Mouse (Mus musculus) embryonic stem cell, embryonic (primary cell): ENCODE data around the gene Gm42957.

Experiments
- CTCF ChIA-PET, 4 experiments: fragments of 300-600 bp in 2 of 4; fragments of 350-600 bp in 2 of 4; sonication (Branson Sonifier 250); formaldehyde crosslinking; loops; one replicate each; lab custom pipeline; 2022; ENCODE audit warnings: inconsistent platforms in 2 of 4; lab: Charles Lee
- POLR2A ChIA-PET, 4 experiments: fragments of 300-600 bp in 2 of 4; fragments of 350-600 bp in 2 of 4; sonication (Branson Sonifier 250); formaldehyde crosslinking; loops; one replicate each; lab custom pipeline; 2022; ENCODE audit warnings: antibody characterized with exemption in 4 of 4, inconsistent platforms in 1 of 4; lab: Charles Lee

Gene Gm42957

DNA sequence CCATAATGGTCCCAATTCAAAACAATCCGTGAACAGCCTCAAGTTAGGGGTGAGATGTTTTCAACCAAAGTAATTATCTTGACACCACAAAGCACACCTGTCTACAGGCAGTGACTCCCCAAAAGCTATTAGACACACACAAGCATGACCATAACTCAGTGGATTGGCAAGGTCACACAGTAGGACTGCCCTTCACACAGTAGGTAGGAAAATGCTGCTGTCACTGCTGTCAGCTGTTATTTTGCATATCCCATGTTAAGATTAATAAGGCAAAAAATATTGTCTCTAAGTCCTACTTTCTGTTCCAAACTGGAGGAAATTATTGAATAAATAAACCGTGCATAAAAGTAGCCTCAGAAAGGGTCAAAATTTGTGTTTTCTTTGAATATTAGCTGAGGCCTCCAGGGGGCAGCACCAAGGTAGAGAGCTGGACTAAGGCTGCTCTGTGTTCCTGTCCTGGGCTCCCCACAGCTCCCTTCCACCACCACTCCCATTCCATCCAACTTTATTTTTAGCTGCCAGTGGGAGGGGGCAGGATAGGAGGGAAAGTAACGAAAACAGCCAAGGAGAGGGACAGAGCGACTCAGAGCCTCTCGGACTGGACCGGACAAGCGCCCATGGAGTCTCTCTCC, 9.9 kb downstream of the Gm42957 start, which contains the start of gene Itga10:
Itga10 (plus strand) TSS at position 567 of the 632 bp plus-strand sequence.
- CTCF ChIA-PET: interaction anchor here (0.5 to 4.4 kb wide), 58 partner anchors 8 to 760 kb away, joined by 3 to 29 read pairs (median 4); partner anchors contain the start of genes Nudt17 (in 3 of the 4), Polr3gl (in 3 of the 4), Ankrd35 (in 2 of the 4) and Gm16253 (in 2 of the 4)
- POLR2A ChIA-PET: interaction anchor here in 3 of 4 experiments (0.5 to 3.8 kb wide), 26 partner anchors 9 to 120 kb away, joined by 3 to 32 read pairs (median 4); partner anchors contain the start of genes Rbm8a (in 3 of the 3), Gm16253 (in 2 of the 3), Pias3 (in 2 of the 3) and Gm42957 (in 1 of the 3)

DNA sequence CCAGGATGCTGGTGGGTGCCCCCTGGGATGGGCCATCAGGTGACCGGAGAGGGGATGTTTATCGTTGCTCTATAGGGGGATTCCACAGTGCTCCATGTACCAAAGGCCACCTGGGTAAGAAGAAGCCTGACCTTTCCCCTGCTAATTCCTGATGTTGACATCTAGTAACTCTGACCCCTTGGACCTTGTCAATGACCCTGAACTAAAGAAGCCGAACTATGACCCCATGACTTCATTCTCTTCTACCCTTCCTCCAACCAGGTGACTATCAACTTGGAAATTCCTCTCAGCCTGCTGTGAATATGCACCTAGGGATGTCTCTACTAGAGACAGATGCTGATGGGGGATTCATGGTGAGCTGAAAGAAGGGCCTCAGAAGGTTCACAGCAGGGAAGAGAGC, 12.1 kb downstream of the Gm42957 start:
- CTCF ChIA-PET: interaction anchor here in 1 of 4 experiments (0.6 to 2.5 kb wide), 5 partner anchors 8 to 102 kb away, joined by 3 to 5 read pairs (median 3); partner anchors contain the start of gene Nudt17
- POLR2A ChIA-PET: interaction anchor here in 2 of 4 experiments (1.0 to 2.9 kb wide), 9 partner anchors 8 to 146 kb away, joined by 3 to 16 read pairs (median 3); partner anchors contain the start of genes Gm42957 (in 1 of the 2) and Pex11b (in 1 of the 2)

DNA sequence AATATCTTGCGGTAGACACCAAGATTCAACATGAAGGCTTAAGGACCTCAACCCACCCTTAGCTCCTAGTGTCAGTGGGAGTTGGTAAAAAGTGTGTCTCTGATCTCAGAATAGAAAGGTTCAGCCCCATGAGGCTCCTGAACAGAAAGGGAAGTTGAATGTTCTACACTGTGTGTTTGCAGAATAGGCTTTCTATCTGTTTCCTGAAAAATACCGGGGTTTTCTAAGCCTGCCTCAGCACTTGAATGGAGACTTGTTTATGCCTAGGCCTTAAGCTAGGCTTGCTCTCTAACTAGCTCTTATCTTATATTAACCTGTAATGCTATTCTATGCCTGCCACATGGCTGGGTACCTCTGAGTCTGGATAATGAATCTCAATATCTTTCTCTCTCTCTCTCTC, 25.6 kb downstream of the Gm42957 start:
- CTCF ChIA-PET: interaction anchor here in 2 of 4 experiments (0.6 to 1.0 kb wide), 3 partner anchors 15 to 69 kb away, joined by 3 to 13 read pairs (median 3); no protein-coding TSS in a partner anchor
- POLR2A ChIA-PET: interaction anchor here in 3 of 4 experiments (0.7 to 2.5 kb wide), 12 partner anchors 9 to 83 kb away, joined by 3 to 10 read pairs (median 4); partner anchors contain the start of genes Ankrd35 (in 1 of the 3), Polr3c (in 1 of the 3) and Rnf115 (in 1 of the 3)

DNA sequence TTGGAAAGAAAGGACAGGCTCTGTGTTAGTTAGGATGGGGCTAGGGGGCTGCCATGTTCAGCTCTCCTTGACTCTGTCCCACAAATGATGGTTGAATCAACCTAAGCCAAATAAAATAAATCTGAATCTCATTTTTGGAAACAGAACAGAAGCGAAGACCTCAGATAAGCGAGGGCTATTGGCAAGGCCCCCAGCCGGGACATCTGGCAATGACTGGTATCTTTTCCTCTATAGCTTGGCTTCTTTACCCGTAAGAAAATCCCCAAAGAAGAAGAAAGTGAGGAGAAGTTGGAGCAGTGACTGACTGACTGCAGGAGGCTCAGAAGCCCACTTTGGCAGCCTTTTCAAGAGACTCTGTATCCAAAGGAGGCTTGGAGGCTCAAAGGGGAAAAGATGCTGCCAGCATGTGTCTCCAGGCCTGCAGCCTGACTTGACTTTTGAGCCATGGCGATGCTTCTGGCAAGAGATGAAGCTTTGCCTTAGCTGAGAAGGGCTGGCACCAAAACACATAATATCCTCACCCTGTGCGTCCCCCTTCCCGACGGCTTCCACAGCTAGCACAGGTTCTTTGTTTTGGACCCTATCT, 27.6 kb downstream of the Gm42957 start:
- ChIA-PET CTCF (interaction anchor here (0.6 to 2.1 kb wide), 47 partner anchors 10 to 160 kb away, joined by 3 to 29 read pairs (median 5); partner anchors contain the start of genes Itga10 (in 3 of the 4), Nudt17 (in 3 of the 4), Pias3 (in 2 of the 4) and Polr3gl (in 2 of the 4)), POLR2A (interaction anchor here (0.6 to 3.4 kb wide), 41 partner anchors 7 to 674 kb away, joined by 3 to 28 read pairs (median 4); partner anchors contain the start of genes Nudt17 (in 3 of the 4), Itga10 (in 2 of the 4), Pias3 (in 2 of the 4) and Gm42957 (in 1 of the 4))

DNA sequence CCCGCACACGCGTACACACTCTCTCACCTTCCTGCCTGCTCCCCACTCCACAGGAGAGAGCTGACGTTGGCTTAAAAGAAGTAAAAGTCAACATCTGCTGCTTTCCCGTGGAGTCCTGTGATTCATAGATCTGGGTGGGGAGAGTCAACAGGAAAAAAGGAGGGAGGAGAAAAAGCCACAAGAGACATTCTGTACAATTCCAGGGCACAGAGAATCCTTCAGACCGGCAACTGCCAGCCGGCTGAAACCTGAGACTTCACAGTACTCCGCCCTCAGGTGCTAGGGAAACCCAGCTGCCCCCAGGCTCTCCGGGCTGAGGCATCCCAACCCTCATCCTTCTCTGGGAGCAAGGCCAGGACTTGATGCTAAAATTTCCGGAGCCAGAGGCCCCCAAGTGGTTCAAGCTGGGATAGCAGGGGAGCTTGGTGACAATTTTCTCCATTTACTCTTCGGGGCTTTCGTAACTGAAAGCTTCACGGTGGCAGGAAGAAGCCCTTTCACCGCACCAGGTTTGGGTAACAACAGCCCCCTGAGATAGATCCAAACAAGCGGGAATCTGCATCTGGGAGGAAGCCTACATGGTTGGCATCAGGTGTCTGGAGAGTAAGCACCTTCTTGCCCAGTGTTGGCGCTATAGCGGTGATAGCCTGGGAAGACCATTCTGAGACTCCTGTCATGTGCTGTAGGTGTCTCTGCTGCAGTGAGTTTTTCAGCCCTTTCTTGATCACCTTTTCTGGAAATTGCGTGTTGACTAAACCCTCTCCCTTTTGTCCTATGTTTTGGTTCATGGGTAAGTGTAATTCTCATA, 28.4 kb downstream of the Gm42957 start:
- ChIA-PET CTCF (interaction anchor here (0.5 to 2.1 kb wide), 81 partner anchors 9 to 337 kb away, joined by 3 to 29 read pairs (median 5); partner anchors contain the start of genes Nudt17 (in 4 of the 4), Itga10 (in 3 of the 4), Polr3gl (in 3 of the 4) and Ankrd34a (in 2 of the 4)), POLR2A (interaction anchor here (0.5 to 3.4 kb wide), 69 partner anchors 8 to 675 kb away, joined by 3 to 28 read pairs (median 4); partner anchors contain the start of genes Nudt17 (in 4 of the 4), Pias3 (in 3 of the 4), Rbm8a (in 3 of the 4) and Gm16253 (in 2 of the 4))

DNA sequence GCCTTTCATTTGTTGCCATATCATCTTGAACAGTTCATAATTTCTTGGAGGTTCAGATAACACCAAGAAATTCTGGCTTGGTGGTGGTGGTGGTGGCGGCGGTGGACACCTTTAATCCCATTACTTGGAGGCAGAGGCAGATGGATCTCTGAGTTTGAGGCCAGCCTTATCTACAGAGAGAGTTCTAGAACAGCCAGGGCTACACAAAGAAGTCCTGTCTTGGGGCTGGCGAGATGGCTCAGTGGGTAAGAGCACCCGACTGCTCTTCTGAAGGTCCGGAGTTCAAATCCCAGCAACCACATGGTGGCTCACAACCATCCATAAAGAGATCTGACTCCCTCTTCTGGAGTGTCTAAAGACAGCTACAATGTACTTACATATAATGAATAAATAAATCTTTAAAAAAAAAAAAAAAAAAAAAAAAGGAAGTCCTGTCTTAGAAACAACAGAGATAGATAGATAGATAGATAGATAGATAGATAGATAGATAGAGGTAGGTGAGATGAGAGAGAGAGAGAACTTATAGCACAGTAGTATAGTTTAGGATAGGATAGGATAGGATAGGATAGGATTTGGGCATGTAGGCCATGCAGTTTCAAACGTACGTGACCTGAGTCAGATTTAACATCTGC, 30.6 kb downstream of the Gm42957 start:
- ChIA-PET CTCF (interaction anchor here in 3 of 4 experiments (0.8 to 2.0 kb wide), 6 partner anchors 15 to 405 kb away, joined by 3 to 15 read pairs (median 4); no protein-coding TSS in a partner anchor), POLR2A (interaction anchor here in 2 of 4 experiments (0.7 to 1.3 kb wide), 4 partner anchors 26 to 196 kb away, joined by 3 to 5 read pairs (median 4); partner anchors contain the start of gene Nudt17 (in 1 of the 2))

DNA sequence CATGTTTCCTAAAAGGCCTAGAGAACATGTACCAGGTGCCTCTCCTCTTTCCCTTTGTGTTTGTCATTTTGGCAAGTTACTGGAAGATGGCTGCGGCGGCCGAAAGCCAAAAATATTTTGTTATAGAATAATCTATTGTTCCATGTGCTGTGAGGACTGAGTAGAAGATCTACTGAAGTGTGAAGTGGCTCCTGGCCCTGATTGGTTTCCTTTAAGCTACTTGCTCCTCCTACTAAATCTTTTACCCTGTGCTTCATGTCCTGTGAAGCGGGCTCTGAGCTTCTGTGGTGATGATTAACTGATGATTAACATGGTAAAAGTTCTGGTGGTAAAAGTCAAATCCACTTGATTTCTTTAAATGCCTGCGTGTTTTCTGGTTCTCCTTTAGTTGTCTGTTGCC, 31.6 kb downstream of the Gm42957 start:
- CTCF ChIA-PET: interaction anchor here (0.6 to 2.6 kb wide), 23 partner anchors 9 to 110 kb away, joined by 3 to 19 read pairs (median 4); partner anchors contain the start of genes Nudt17 (in 3 of the 4), Itga10 (in 1 of the 4), Pias3 (in 1 of the 4) and Polr3gl (in 1 of the 4)
- POLR2A ChIA-PET: interaction anchor here in 2 of 4 experiments (0.7 to 2.5 kb wide), 12 partner anchors 9 to 41 kb away, joined by 3 to 15 read pairs (median 4); partner anchors contain the start of genes Pias3 (in 2 of the 2), Nudt17 (in 1 of the 2) and Rbm8a (in 1 of the 2)

DNA sequence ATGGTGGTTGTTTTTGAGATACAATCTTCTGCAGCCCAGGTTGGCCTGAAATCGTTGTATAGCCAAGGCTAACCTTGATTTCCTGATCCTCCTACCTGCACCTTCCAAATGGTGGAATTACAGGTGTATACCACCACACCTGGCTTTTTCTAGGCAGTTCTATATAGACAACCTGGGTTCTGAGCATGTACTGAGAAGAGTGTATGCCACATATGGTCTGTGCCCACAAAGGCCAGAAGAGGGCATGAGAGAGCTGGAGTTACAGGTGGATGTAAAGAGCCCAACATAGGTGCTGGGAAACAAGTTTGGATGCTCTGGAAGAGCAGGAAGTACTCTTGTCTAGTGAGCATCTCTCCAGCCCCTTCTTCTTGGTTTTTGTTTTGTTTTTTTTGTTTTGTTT, 32.0 kb downstream of the Gm42957 start:
- ChIA-PET POLR2A (interaction anchor here (0.6 to 2.5 kb wide), 15 partner anchors 9 to 41 kb away, joined by 3 to 15 read pairs (median 3); partner anchors contain the start of genes Nudt17 (in 3 of the 4), Pias3 (in 2 of the 4) and Rbm8a (in 1 of the 4)), CTCF (interaction anchor here (0.5 to 2.6 kb wide), 30 partner anchors 8 to 165 kb away, joined by 3 to 19 read pairs (median 4); partner anchors contain the start of genes Nudt17 (in 3 of the 4), Itga10 (in 2 of the 4), Pias3 (in 1 of the 4) and Polr3gl (in 1 of the 4))

DNA sequence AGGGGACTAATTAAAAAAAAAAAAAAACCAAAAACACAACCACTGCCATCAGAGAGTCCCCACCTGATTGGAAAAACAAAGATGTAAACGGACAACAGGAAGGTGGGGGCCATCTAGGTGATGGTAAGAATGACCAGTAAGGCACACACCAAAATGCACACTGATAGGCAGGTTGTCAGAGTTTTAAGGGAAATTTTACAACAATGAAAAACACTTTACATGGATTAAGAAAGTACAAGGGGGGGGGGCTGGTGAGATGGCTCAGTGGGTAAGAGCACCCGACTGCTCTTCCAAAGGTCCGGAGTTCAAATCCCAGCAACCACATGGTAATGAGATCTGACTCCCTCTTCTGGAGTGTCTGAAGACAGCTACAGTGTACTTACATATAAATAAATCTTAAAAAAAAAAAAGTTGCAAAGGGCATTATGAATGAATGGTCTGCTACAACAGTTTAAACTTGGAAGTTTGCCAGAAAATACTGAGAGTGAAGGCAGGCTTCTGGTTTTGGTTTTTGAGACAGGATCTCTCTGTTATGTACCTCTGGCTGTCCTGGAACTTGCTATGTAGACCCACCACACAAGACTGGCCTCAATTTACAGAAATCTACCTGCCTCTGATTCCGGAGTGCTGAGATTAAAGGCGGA, 33.3 kb downstream of the Gm42957 start:
- CTCF ChIA-PET: interaction anchor here (0.6 to 2.6 kb wide), 9 partner anchors 16 to 40 kb away, joined by 4 to 19 read pairs (median 6); partner anchors contain the start of gene Nudt17 (in 2 of the 4)
- POLR2A ChIA-PET: interaction anchor here in 3 of 4 experiments (0.7 to 2.5 kb wide), 9 partner anchors 12 to 92 kb away, joined by 3 to 15 read pairs (median 5); partner anchors contain the start of genes Nudt17 (in 3 of the 3), Pias3 (in 2 of the 3) and Gm16253 (in 1 of the 3)

DNA sequence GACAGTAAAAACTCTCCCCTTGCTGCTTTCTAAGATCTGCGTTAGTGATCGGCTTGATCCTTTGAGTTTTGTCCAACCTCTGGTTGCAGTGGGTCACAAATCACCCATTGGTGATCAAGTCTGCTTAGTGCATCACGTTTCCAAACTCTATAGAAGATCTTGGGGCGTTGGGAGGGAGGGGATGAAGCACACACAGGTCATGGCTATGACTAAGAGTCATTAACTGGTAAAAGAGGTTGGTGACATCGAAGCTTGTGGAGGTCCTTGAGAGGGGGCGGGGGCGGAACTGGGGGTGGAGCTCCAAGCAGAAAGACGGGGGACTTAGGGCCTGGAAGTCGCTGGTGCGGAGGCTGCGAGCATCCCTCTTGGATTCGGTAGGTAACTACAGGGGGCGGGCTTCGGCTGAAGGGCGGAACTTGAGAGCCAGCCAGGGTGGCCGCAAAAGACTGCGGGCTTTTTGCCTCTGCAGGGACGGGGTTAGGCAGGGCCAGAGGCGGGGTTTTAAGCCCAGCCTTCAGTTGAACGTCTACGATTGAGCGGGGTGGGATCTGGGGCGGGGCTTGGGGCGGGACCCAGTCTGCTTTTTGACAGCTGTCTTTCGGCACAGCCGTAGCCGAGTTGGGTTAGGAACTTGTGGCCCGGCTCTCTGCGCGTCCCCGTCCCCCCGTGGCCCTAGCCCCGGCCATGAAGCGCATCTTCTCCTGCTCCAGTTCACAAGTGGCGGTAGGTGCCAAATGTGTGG, 34.6 kb downstream of the Gm42957 start, which contains the start of gene Ankrd35:
Ankrd35 (plus strand) TSS at position 405 of the 742 bp plus-strand sequence.
- CTCF ChIA-PET: interaction anchor here in 3 of 4 experiments (0.5 to 2.1 kb wide), 23 partner anchors 10 to 38 kb away, joined by 3 to 17 read pairs (median 5); partner anchors contain the start of genes Nudt17 (in 2 of the 3), Itga10 (in 1 of the 3) and Pias3 (in 1 of the 3)
- POLR2A ChIA-PET: interaction anchor here (0.6 to 18.1 kb wide), 33 partner anchors 8 to 392 kb away, joined by 3 to 317 read pairs (median 5); partner anchors contain the start of genes Pias3 (in 4 of the 4), Gm16253 (in 2 of the 4), Nudt17 (in 2 of the 4) and Gm42957 (in 1 of the 4)

DNA sequence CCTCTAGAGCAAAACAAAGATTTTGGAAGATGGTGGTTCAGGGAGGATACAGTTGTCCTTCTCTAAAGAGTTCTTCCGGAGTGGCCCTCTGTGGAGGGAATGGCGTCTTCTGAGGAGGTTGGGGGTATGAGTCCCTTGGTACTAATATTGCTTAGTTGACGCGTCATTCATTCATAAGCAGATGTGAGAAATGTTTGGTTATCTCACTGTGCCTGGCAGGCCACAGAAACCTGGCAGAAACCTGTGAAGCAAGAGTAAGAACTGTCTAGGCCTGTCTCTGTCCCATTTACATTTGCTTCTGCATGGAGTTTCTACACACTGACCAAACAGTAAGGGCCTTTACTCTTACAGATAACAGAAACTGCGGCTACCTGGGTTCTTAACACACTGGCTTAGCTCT, 36.2 kb downstream of the Gm42957 start:
- ChIA-PET POLR2A (interaction anchor here in 3 of 4 experiments (0.8 to 18.1 kb wide), 4 partner anchors 13 to 114 kb away, joined by 3 to 317 read pairs (median 19); partner anchors contain the start of genes Pias3 (in 2 of the 3) and Txnip (in 1 of the 3)), CTCF (interaction anchor here in 1 of 4 experiments (2.1 kb wide), 1 partner anchor 37 kb away, joined by 8 read pairs; the partner anchor contains the start of gene Nudt17)

DNA sequence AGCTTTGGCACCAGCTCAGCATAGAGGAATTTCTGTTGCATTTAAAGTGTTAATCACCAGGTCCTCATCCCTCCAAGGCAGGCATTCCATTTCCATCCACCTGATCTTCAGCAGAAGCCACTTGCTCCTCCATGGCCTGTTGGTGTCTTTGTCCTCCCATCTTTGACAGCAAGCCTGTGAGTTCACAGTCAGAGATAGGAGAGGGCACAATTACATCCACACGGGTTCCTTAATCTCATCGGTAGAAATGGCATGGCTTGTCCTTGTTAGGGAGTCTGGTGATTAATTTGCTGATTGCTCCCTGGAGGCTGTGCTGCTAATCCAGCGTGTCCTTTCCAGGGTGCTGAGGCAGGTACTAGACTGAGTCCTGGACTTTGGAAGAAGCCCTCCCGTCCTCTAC, 38.2 kb downstream of the Gm42957 start:
- CTCF ChIA-PET: interaction anchor here in 3 of 4 experiments (1.1 to 3.9 kb wide), 7 partner anchors 10 to 35 kb away, joined by 3 to 20 read pairs (median 5); partner anchors contain the start of genes Nudt17 (in 2 of the 3) and Pias3 (in 1 of the 3)
- POLR2A ChIA-PET: interaction anchor here in 3 of 4 experiments (0.5 to 18.1 kb wide), 25 partner anchors 10 to 605 kb away, joined by 3 to 317 read pairs (median 10); partner anchors contain the start of genes Nudt17 (in 3 of the 3), Pias3 (in 3 of the 3), Rbm8a (in 2 of the 3) and Gm16253 (in 1 of the 3)

DNA sequence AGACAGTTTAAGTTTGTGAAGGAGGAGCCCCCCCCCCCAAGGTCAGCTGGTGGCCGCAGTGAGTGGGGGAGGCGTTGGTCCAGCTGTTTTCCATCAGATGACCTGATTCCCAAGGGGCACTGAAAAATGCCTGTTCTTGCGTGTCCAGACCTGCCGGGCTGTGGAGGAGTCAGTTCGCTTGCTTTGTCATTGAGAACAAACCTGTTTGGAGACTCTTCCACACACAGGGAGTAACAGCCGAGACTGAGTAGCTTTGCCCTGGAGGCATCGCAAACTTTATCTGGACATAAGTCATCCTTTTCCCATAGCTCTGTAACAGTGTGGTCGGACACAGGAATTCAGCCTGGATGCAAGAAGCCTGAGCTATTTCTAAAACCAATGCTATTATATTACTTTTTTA, 39.2 kb downstream of the Gm42957 start:
- POLR2A ChIA-PET: interaction anchor here in 3 of 4 experiments (0.6 to 18.1 kb wide), 41 partner anchors 9 to 675 kb away, joined by 3 to 317 read pairs (median 8); partner anchors contain the start of genes Pias3 (in 3 of the 3), Nudt17 (in 2 of the 3), Rbm8a (in 2 of the 3) and Txnip (in 2 of the 3)
- CTCF ChIA-PET: interaction anchor here in 3 of 4 experiments (0.6 to 3.9 kb wide), 19 partner anchors 10 to 797 kb away, joined by 3 to 20 read pairs (median 5); partner anchors contain the start of genes Nudt17 (in 2 of the 3), Pias3 (in 2 of the 3) and Polr3gl (in 1 of the 3)
